ENCODE assay signal across 8 mouse cellular contexts in the genomic region with DNA sequence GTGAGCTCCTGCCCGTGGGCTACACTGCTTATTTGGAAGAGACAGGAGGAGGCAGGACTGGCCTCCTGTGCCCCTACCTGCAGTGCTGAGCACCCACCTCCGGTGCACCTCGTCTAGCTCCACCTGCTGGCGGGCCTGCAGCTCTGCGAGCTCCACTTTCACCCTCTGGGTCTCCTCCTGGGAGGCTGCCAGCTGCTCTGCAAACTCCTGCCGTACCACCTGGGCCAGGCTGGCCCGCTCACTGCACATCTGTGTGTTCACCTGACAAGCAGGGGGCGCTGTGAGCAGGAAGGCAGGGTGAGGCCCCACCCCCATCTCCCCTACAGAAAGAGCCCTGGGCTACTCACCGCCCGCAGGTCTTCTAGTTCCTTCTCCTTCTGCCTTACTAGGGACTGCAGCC. TPM values are rescaled to one million over a fixed set of nuclear protein-coding genes. Genes with fewer than 3 reads are reported as not detected.
DNase-seq lines count a peak whose midpoint lies in the region; ATAC-seq and TF ChIP-seq lines count a peak whose summit lies in the region.

No protein-coding gene starts in this region.

- peak; percentile 73 for ATAC-seq in lung, postnatal 0 days

- peaks cover 3% of the 10 kb centered on the region; the same call in 1 of the 2 replicates for H3K36me3 ChIP-seq in lung, postnatal 0 days (ENCODE audit: insufficient read depth, low read length)

- peak; percentile 90 for TF ChIP-seq CTCF in lung, postnatal 0 days (IDR thresholded peaks at IDR 0.05)

- 33% methylated on average over 10 of the region's 10 CpGs for WGBS in lung, postnatal 0 days

- no peaks in the 10 kb centered on the region for H3K27me3 ChIP-seq in lung, postnatal 0 days (replicated peaks; ENCODE audit: insufficient read depth, low read length)

- no peak for TF ChIP-seq EP300 in lung, postnatal 0 days (IDR thresholded peaks at IDR 0.05)

- H3K9ac ChIP-seq in lung, postnatal 0 days (replicated peaks; ENCODE audit: low read depth), result no peak overlapping the region

- H3K4me2 ChIP-seq in lung, postnatal 0 days (replicated peaks; ENCODE audit: low read depth, low read length), result no peak overlapping the region

- no peaks in the 10 kb centered on the region for H3K9me3 ChIP-seq in lung, postnatal 0 days (ENCODE audit: low read length)

- no peak overlapping the region for H3K4me3 ChIP-seq in lung, postnatal 0 days (ENCODE audit: low read depth, low read length)

- DNase-seq in adrenal gland, adult (ENCODE audit: inconsistent age in 2 of 2, low spot score in 1 of 2), result peak; percentile 51 to 75
- no peak for DNase-seq in adrenal gland, adult 8-10 months
- peak; percentile 35 for DNase-seq in 3T3-L1 (ENCODE audit: low read depth, low spot score)
- peak; percentile 76 for DNase-seq in brain, adult 2 months (ENCODE audit: low read depth, low spot score)
- DNase-seq in gastrocnemius, postnatal 10 days, result peak; percentile 75
- DNase-seq in kidney, adult 18-20 months, result peak; percentile 67
- peak; percentile 81 for DNase-seq in lung, postnatal 0 days (ENCODE audit: low spot score)
- DNase-seq in spleen, postnatal 36 days (ENCODE audit: low spot score in 2 of 2), result peak; percentile 20 to 21

- H3K27ac ChIP-seq in lung, postnatal 0 days (ENCODE audit: low read length), result no peak overlapping the region

- H3K4me1 ChIP-seq in lung, postnatal 0 days (ENCODE audit: insufficient read depth, low read depth, low read length), result no peaks in the 10 kb centered on the region

RNA-seq across cellular contexts. Expression of gene Aatk, which starts 18.3 kb away (rescaled TPM):
- total RNA-seq in adrenal gland, adult 8-10 months (2022), result 10 to 100 TPM; 14.3 to 22.8 (median 18.3) TPM
- total RNA-seq in gastrocnemius, postnatal 10 days (2021), result 10 to 100 TPM; 18.5 to 20.5 TPM
- polyA plus RNA-seq in lung, postnatal 0 days (2015; fragmentation: Nextera tagmentation; extraction: Ambion mirVana), result 1.4 and 1.7 TPM in 2 replicates

RNA-seq across cellular contexts. Expression of gene Cep131, which starts 21.3 kb away (rescaled TPM):
- 100 to 1,000 TPM in 2 of 4 experiments, 10 to 100 TPM in 2; 42.9 to 315 (median 94.5) TPM for total RNA-seq in adrenal gland, adult 8-10 months (2022)
- total RNA-seq in gastrocnemius, postnatal 10 days (2021), result 10 to 100 TPM in 1 of 2 experiments, 1 to 10 TPM in 1; 9.9 to 11.4 TPM
- 7.6 and 9.6 TPM in 2 replicates for polyA plus RNA-seq in lung, postnatal 0 days (2015; fragmentation: Nextera tagmentation; extraction: Ambion mirVana)

RNA-seq across cellular contexts. Expression of gene Tepsin, which starts 33.2 kb away (rescaled TPM):
- total RNA-seq in adrenal gland, adult 8-10 months (2022), result 10 to 100 TPM; 15.2 to 19.1 (median 15.7) TPM
- 1 to 10 TPM; 5.2 to 6.3 TPM for total RNA-seq in gastrocnemius, postnatal 10 days (2021)
- polyA plus RNA-seq in lung, postnatal 0 days (2015; fragmentation: Nextera tagmentation; extraction: Ambion mirVana), result 8.2 TPM in 2 replicates

RNA-seq across cellular contexts. Expression of gene Ndufaf8, which starts 33.4 kb away (rescaled TPM):
- 10 to 100 TPM; 55.2 to 74.8 (median 64.3) TPM for total RNA-seq in adrenal gland, adult 8-10 months (2022)
- total RNA-seq in gastrocnemius, postnatal 10 days (2021), result 10 to 100 TPM; 40.9 to 44.2 TPM
- polyA plus RNA-seq in lung, postnatal 0 days (2015; fragmentation: Nextera tagmentation; extraction: Ambion mirVana), result 69.6 and 76.9 TPM in 2 replicates
